Mouse (Mus musculus) small intestine, adult 2 months (tissue): ENCODE measurements around the gene Frem2. TPM values are rescaled to one million over a fixed set of nuclear protein-coding genes. Genes with fewer than 3 reads are reported as not detected.

Source experiments
- H3K27ac ChIP-seq: fragments of 200-500 bp; 2 replicates; pipeline ENCODE4 v1.5.1; 2012; ENCODE audit warnings: low read depth, low read length, control low read depth, inconsistent platforms; ENCODE audit not compliant: insufficient read depth
- H3K27me3 ChIP-seq: fragments of 200-500 bp; 2 replicates; pipeline ENCODE4 v1.6.1; 2012; ENCODE audit warnings: mild to moderate bottlenecking, moderate library complexity, low read length, inconsistent platforms; ENCODE audit not compliant: control insufficient read depth, insufficient read depth
- H3K36me3 ChIP-seq: fragments of 200-500 bp; 2 replicates; pipeline ENCODE4 v1.6.1; 2012; ENCODE audit warnings: mild to moderate bottlenecking, low read length, control low read depth, inconsistent platforms; ENCODE audit not compliant: control insufficient read depth, insufficient read depth
- H3K4me1 ChIP-seq: fragments of 200-500 bp; 2 replicates; pipeline ENCODE4 v1.6.1; 2012; ENCODE audit warnings: low read length, inconsistent platforms, mixed read lengths; ENCODE audit not compliant: control insufficient read depth, insufficient read depth, insufficient read length
- H3K4me3 ChIP-seq: fragments of 200-500 bp; 2 replicates; pipeline ENCODE4 v1.5.1; 2012; ENCODE audit warnings: low read depth, mild to moderate bottlenecking, control low read depth, inconsistent platforms, low read length, moderate library complexity
- CTCF ChIP-seq: fragments of 200-500 bp; IDR thresholded peaks from 2 replicates; pipeline ENCODE4 v1.5.1; 2012; ENCODE audit warnings: low read depth, mild to moderate bottlenecking, control low read depth, inconsistent platforms, low read length, moderate library complexity, mixed read lengths; ENCODE audit not compliant: insufficient replicate concordance, insufficient read length; ENCODE audit errors: extremely low read depth
- POLR2A ChIP-seq: fragments of 200-500 bp; IDR thresholded peaks from 2 replicates; pipeline ENCODE4 v1.6.1; 2012; ENCODE audit warnings: low read depth, mild to moderate bottlenecking, control low read depth, inconsistent platforms, low read length, moderate library complexity
- WGBS: fragments of 180-500 bp; shearing (Covaris S2); methylation state at CpG from one replicate; pipeline ENCODE4 v1.1.7; 2018; 5-methylcytosine and 5-hydroxymethylcytosine counted together
- polyA plus RNA-seq: library from polyadenylated mRNA; depleted of rRNA; stranded (reverse); fragments of >200 nt; gene quantifications from 2 replicates; pipeline ENCODE4 v1.2.3, GENCODE M21; 2012

Frem2 gene
- polyA plus RNA-seq, 1 experiment, result 2.1 TPM

- no peaks in the 10 kb centered on the region for H3K36me3 ChIP-seq
- no peak overlapping the region for H3K27ac ChIP-seq
- no peaks in the 10 kb centered on the region for H3K4me1 ChIP-seq
- 36% methylated on average over 2 of the region's 2 CpGs for WGBS
- H3K4me3 ChIP-seq, result no peak overlapping the region
- TF ChIP-seq CTCF (no peak), POLR2A (no peak)
- no peaks in the 10 kb centered on the region for H3K27me3 ChIP-seq
Measured at GRCm38 (mm10) chr3:53680816-53681215, 23.7 kb upstream of the Frem2 start.

- 29% methylated on average over 1 of the region's 1 CpGs for WGBS
- Histone ChIP-seq H3K27me3 (no peaks in the 10 kb centered on the region), H3K4me3 (no peak overlapping the region), H3K4me1 (no peaks in the 10 kb centered on the region), H3K36me3 (no peaks in the 10 kb centered on the region), H3K27ac (no peak overlapping the region)
- TF ChIP-seq CTCF (no peak), POLR2A (no peak)
Measured at GRCm38 (mm10) chr3:53674225-53674624, 17.1 kb upstream of the Frem2 start.

GRCm38 (mm10) chr3:53669736-53670135 is 12.6 kb upstream of the Frem2 start:
- TF ChIP-seq POLR2A (no peak), CTCF (no peak)
- Histone ChIP-seq H3K27ac (no peak overlapping the region), H3K27me3 (no peaks in the 10 kb centered on the region), H3K4me1 (no peaks in the 10 kb centered on the region), H3K4me3 (no peak overlapping the region), H3K36me3 (no peaks in the 10 kb centered on the region)
- WGBS, result 84% methylated on average over 2 of the region's 2 CpGs

- WGBS, result 3% methylated on average over 21 of the region's 21 CpGs
- H3K4me3 ChIP-seq, result peak overlapping the region; percentile 52
- H3K36me3 ChIP-seq, result no peaks in the 10 kb centered on the region
- H3K27ac ChIP-seq, result no peak overlapping the region
- TF ChIP-seq POLR2A, result no peak
- peak; percentile 26; the same call in 1 of the 2 replicates for TF ChIP-seq CTCF
- H3K4me1 ChIP-seq, result no peaks in the 10 kb centered on the region; the same call in 1 of the 2 replicates
- peaks cover 4% of the 10 kb centered on the region; the same call in 1 of the 2 replicates for H3K27me3 ChIP-seq
Measured at GRCm38 (mm10) chr3:53657744-53658534, 784 bp upstream of the Frem2 start.

- Histone ChIP-seq H3K4me1 (no peaks in the 10 kb centered on the region; the same call in 1 of the 2 replicates), H3K27ac (no peak overlapping the region), H3K4me3 (peak overlapping the region; percentile 52), H3K36me3 (no peaks in the 10 kb centered on the region), H3K27me3 (peaks cover 4% of the 10 kb centered on the region; the same call in 1 of the 2 replicates)
- WGBS, result 3% methylated on average over 42 of the region's 42 CpGs
- TF ChIP-seq CTCF (no peak), POLR2A (no peak)
Measured at GRCm38 (mm10) chr3:53656328-53656877, 752 bp downstream of the Frem2 start.

- no peak overlapping the region for H3K4me3 ChIP-seq
- H3K27ac ChIP-seq, result no peak overlapping the region
- no peaks in the 10 kb centered on the region; the same call in 1 of the 2 replicates for H3K4me1 ChIP-seq
- TF ChIP-seq POLR2A (no peak), CTCF (no peak)
- no peaks in the 10 kb centered on the region for H3K36me3 ChIP-seq
- 92% methylated on average over 13 of the region's 13 CpGs for WGBS
- H3K27me3 ChIP-seq, result peaks cover 4% of the 10 kb centered on the region; the same call in 1 of the 2 replicates
Measured at GRCm38 (mm10) chr3:53655343-53655742, 1.8 kb downstream of the Frem2 start.
